Mouse (Mus musculus): Measurements from ENCODE around the gene Cfap100. TPM values are rescaled to one million over a fixed set of nuclear protein-coding genes. Genes with fewer than 3 reads are reported as not detected.

Gene Cfap100
- total and polyA plus RNA-seq, 2 experiments from 2014 or later: 0.04 TPM; not detected in 1

GRCm38 (mm10) chr6:90469041-90469440 lies 40.4 kb upstream of the Cfap100 start:
- Histone ChIP-seq H3K27me3 (ENCODE audit: control insufficient read depth, insufficient read depth, low read length) (no peaks in the 10 kb centered on the region), H3K4me1 (ENCODE audit: control insufficient read depth, insufficient read depth) (peaks cover 65% of the 10 kb centered on the region), H3K4me3 (ENCODE audit: low read depth, low read length) (no peak overlapping the region), H3K36me3 (replicated peaks; ENCODE audit: control insufficient read depth, insufficient read depth, low read length) (peaks cover 35% of the 10 kb centered on the region), H3K27ac (ENCODE audit: low read depth) (no peak overlapping the region), H3K9me3 (replicated peaks; ENCODE audit: control insufficient read depth, low read length) (no peaks in the 10 kb centered on the region), H3K4me2 (ENCODE audit: low read depth, low read length) (no peak overlapping the region), H3K9ac (replicated peaks; ENCODE audit: low read depth, low read length) (no peak overlapping the region)
- 85% methylated on average over 6 of the region's 6 CpGs for WGBS
- TF ChIP-seq CTCF (IDR thresholded peaks at IDR 0.05; ENCODE audit: low read depth) (no peak), EP300 (IDR thresholded peaks at IDR 0.05; ENCODE audit: low read depth) (no peak)
- ATAC-seq (ENCODE audit: insufficient read depth, low read depth): no peak
- no peak for DNase-seq (ENCODE audit: low spot score)

GRCm38 (mm10) chr6:90468216-90468615 lies 39.6 kb upstream of the Cfap100 start:
- H3K9me3 ChIP-seq (replicated peaks; ENCODE audit: control insufficient read depth, low read length): no peaks in the 10 kb centered on the region
- no peak overlapping the region for H3K27ac ChIP-seq (ENCODE audit: low read depth)
- no peak for DNase-seq (ENCODE audit: low spot score)
- H3K36me3 ChIP-seq (replicated peaks; ENCODE audit: control insufficient read depth, insufficient read depth, low read length): peaks cover 28% of the 10 kb centered on the region
- WGBS: 14% methylated on average over 1 of the region's 1 CpGs
- no peaks in the 10 kb centered on the region for H3K27me3 ChIP-seq (ENCODE audit: control insufficient read depth, insufficient read depth, low read length)
- 0 out of 2 replicates have a peak overlapping the region, but pooled peaks have one; percentile 3 for H3K4me2 ChIP-seq (ENCODE audit: low read depth, low read length)
- no peak for TF ChIP-seq CTCF (IDR thresholded peaks at IDR 0.05; ENCODE audit: low read depth)
- TF ChIP-seq EP300 (IDR thresholded peaks at IDR 0.05; ENCODE audit: low read depth): no peak
- H3K4me3 ChIP-seq (ENCODE audit: low read depth, low read length): no peak overlapping the region
- H3K9ac ChIP-seq (replicated peaks; ENCODE audit: low read depth, low read length): 0 out of 2 replicates have a peak overlapping the region, but pooled peaks have one; percentile 12
- peaks cover 70% of the 10 kb centered on the region for H3K4me1 ChIP-seq (ENCODE audit: control insufficient read depth, insufficient read depth)
- ATAC-seq (ENCODE audit: insufficient read depth, low read depth): no peak

GRCm38 (mm10) chr6:90466847-90467410 lies 38.3 kb upstream of the Cfap100 start:
- Histone ChIP-seq H3K4me1 (ENCODE audit: control insufficient read depth, insufficient read depth) (peaks cover 66% of the 10 kb centered on the region), H3K27ac (ENCODE audit: low read depth) (no peak overlapping the region), H3K9me3 (replicated peaks; ENCODE audit: control insufficient read depth, low read length) (no peaks in the 10 kb centered on the region), H3K36me3 (replicated peaks; ENCODE audit: control insufficient read depth, insufficient read depth, low read length) (peaks cover 28% of the 10 kb centered on the region), H3K4me2 (ENCODE audit: low read depth, low read length) (no peak overlapping the region), H3K9ac (replicated peaks; ENCODE audit: low read depth, low read length) (no peak overlapping the region), H3K27me3 (ENCODE audit: control insufficient read depth, insufficient read depth, low read length) (0 out of 2 replicates have a peak, but pooled peaks cover 6% of the 10 kb centered on the region), H3K4me3 (ENCODE audit: low read depth, low read length) (no peak overlapping the region)
- DNase-seq (ENCODE audit: low spot score) (no peak), ATAC-seq (ENCODE audit: insufficient read depth, low read depth) (no peak)
- TF ChIP-seq EP300 (IDR thresholded peaks at IDR 0.05; ENCODE audit: low read depth): no peak
- TF ChIP-seq CTCF (IDR thresholded peaks at IDR 0.05; ENCODE audit: low read depth): no peak
- 81% methylated on average over 12 of the region's 12 CpGs for WGBS

DNA sequence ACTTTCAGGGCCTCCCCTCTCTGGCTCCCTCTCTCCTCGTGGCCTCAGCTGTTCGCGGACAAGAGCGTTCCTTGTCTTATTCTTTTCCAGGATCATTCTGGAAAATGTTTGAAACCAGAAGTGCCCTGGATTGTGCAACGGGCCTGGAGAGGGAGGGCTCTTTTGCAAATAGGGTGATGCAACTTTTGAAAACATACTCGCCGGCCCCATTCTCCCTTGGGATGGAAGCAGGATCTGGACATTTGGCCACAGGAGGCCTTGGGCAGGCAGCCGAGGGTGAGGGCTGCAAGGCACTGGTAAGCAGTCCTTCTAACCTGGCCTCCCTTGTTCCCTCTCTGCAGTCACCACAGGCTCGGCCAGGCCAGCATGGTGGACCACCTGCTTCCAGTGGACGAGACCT lies 37.5 kb upstream of the Cfap100 start:
- no peak for TF ChIP-seq CTCF (IDR thresholded peaks at IDR 0.05; ENCODE audit: low read depth)
- no peak for TF ChIP-seq EP300 (IDR thresholded peaks at IDR 0.05; ENCODE audit: low read depth)
- 75% methylated on average over 10 of the region's 10 CpGs for WGBS
- Histone ChIP-seq H3K36me3 (replicated peaks; ENCODE audit: control insufficient read depth, insufficient read depth, low read length) (peaks cover 28% of the 10 kb centered on the region), H3K4me3 (ENCODE audit: low read depth, low read length) (no peak overlapping the region), H3K9ac (replicated peaks; ENCODE audit: low read depth, low read length) (no peak overlapping the region), H3K4me1 (ENCODE audit: control insufficient read depth, insufficient read depth) (peaks cover 65% of the 10 kb centered on the region), H3K27ac (ENCODE audit: low read depth) (no peak overlapping the region), H3K4me2 (ENCODE audit: low read depth, low read length) (no peak overlapping the region), H3K9me3 (replicated peaks; ENCODE audit: control insufficient read depth, low read length) (no peaks in the 10 kb centered on the region), H3K27me3 (ENCODE audit: control insufficient read depth, insufficient read depth, low read length) (peaks cover 14% of the 10 kb centered on the region)
- no peak for ATAC-seq (ENCODE audit: insufficient read depth, low read depth)
- DNase-seq (ENCODE audit: low spot score): peak; percentile 15

DNA sequence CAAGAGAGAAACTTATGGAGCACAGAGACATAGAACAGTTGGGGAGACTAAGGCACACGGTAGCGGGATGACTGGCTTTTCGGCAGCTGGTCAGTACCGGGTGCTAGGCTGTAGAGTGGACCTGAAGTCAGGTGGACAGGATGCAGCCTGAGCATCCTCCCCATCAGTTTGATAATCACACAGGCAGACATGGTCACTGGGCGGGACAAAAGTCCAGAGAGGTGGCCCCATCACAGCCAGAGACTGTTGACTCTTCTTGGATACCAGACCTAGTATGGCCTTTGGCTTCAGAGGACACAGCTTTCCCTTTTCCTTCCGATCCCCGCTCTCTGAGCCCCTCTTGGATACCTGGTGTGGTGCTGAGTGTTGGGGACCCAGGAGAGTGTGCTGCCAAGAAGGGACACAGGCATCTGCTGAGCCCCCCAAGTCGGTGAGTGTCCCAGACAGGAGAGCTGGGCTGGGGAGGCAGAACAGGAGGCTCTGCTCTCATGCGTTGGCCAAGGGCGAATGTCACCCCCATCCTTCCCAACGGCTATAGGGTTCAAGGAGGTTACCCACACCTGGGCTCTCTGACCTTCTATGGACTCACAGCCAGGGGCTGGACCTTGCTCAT lies 36.5 kb upstream of the Cfap100 start:
- DNase-seq (ENCODE audit: low spot score) (no peak), ATAC-seq (ENCODE audit: insufficient read depth, low read depth) (no peak)
- 92% methylated on average over 11 of the region's 11 CpGs for WGBS
- Histone ChIP-seq H3K36me3 (replicated peaks; ENCODE audit: control insufficient read depth, insufficient read depth, low read length) (peaks cover 28% of the 10 kb centered on the region), H3K9me3 (replicated peaks; ENCODE audit: control insufficient read depth, low read length) (no peaks in the 10 kb centered on the region), H3K4me1 (ENCODE audit: control insufficient read depth, insufficient read depth) (peaks cover 56% of the 10 kb centered on the region), H3K9ac (replicated peaks; ENCODE audit: low read depth, low read length) (no peak overlapping the region), H3K27me3 (ENCODE audit: control insufficient read depth, insufficient read depth, low read length) (peaks cover 14% of the 10 kb centered on the region), H3K4me2 (ENCODE audit: low read depth, low read length) (no peak overlapping the region; the same call in 1 of the 2 replicates), H3K27ac (ENCODE audit: low read depth) (no peak overlapping the region), H3K4me3 (ENCODE audit: low read depth, low read length) (no peak overlapping the region)
- TF ChIP-seq EP300 (IDR thresholded peaks at IDR 0.05; ENCODE audit: low read depth) (no peak), CTCF (IDR thresholded peaks at IDR 0.05; ENCODE audit: low read depth) (no peak)
